Mouse (Mus musculus): ENCODE measurements at regions not wholly inside any gene's neighbourhood (a gene's known extent, or its start where the extent isn't known, plus 50 kb on each side); places are given as distances from the start of the nearest gene placed in this dataset.

- Histone ChIP-seq H3K27me3 (ENCODE audit: control insufficient read depth, insufficient read depth, low read length) (no peaks in the 10 kb centered on the region), H3K27ac (ENCODE audit: low read depth, low read length) (no peak overlapping the region), H3K36me3 (ENCODE audit: control insufficient read depth, insufficient read depth, low read length) (no peaks in the 10 kb centered on the region), H3K4me2 (ENCODE audit: low read depth, low read length, severe bottlenecking) (no peak overlapping the region), H3K4me1 (replicated peaks; ENCODE audit: control insufficient read depth, insufficient read depth, low read length) (no peaks in the 10 kb centered on the region), H3K9ac (ENCODE audit: low read length) (no peak overlapping the region), H3K9me3 (ENCODE audit: control insufficient read depth, low read length) (no peaks in the 10 kb centered on the region), H3K4me3 (ENCODE audit: low read depth, low read length) (no peak overlapping the region)
- 88% methylated on average over 1 of the region's 1 CpGs for WGBS
- DNase-seq (ENCODE audit: low spot score) (no peak), ATAC-seq (replicated peaks; ENCODE audit: low FRiP score) (no peak)
Observed at GRCm38 (mm10) chr3:134000595-134000994, 235.7 kb upstream of the Cxxc4 start.

- ATAC-seq (replicated peaks; ENCODE audit: low FRiP score) = peak; percentile 76; the same call in 1 of the 2 replicates
- H3K27ac ChIP-seq (ENCODE audit: low read depth, low read length) = no peak overlapping the region
Observed at GRCm38 (mm10) chr3:134014805-134015204, 221.5 kb upstream of the Cxxc4 start.

GRCm38 (mm10) chr3:134015412-134015811 lies 220.9 kb upstream of the Cxxc4 start:
- no peak overlapping the region for H3K27ac ChIP-seq (ENCODE audit: low read depth, low read length)
- 87% methylated on average over 3 of the region's 3 CpGs for WGBS
- ATAC-seq (replicated peaks; ENCODE audit: low FRiP score) (0 out of 2 replicates have a peak, but pooled peaks have one; percentile 10), DNase-seq (ENCODE audit: low spot score) (no peak)
- no peak overlapping the region for H3K4me2 ChIP-seq (ENCODE audit: low read depth, low read length, severe bottlenecking)
- no peaks in the 10 kb centered on the region for H3K36me3 ChIP-seq (ENCODE audit: control insufficient read depth, insufficient read depth, low read length)
- H3K9ac ChIP-seq (ENCODE audit: low read length) = no peak overlapping the region
- no peaks in the 10 kb centered on the region for H3K27me3 ChIP-seq (ENCODE audit: control insufficient read depth, insufficient read depth, low read length)
- H3K4me1 ChIP-seq (replicated peaks; ENCODE audit: control insufficient read depth, insufficient read depth, low read length) = no peaks in the 10 kb centered on the region
- no peak overlapping the region for H3K4me3 ChIP-seq (ENCODE audit: low read depth, low read length)
- no peaks in the 10 kb centered on the region for H3K9me3 ChIP-seq (ENCODE audit: control insufficient read depth, low read length)

More at GRCm38 (mm10) chr3:134014805-134015204, 221.5 kb upstream of the Cxxc4 start:
- Histone ChIP-seq H3K9ac (ENCODE audit: low read length) (no peak overlapping the region), H3K36me3 (ENCODE audit: control insufficient read depth, insufficient read depth, low read length) (no peaks in the 10 kb centered on the region), H3K9me3 (ENCODE audit: control insufficient read depth, low read length) (no peaks in the 10 kb centered on the region), H3K4me2 (ENCODE audit: low read depth, low read length, severe bottlenecking) (no peak overlapping the region), H3K4me3 (ENCODE audit: low read depth, low read length) (no peak overlapping the region), H3K4me1 (replicated peaks; ENCODE audit: control insufficient read depth, insufficient read depth, low read length) (no peaks in the 10 kb centered on the region), H3K27me3 (ENCODE audit: control insufficient read depth, insufficient read depth, low read length) (no peaks in the 10 kb centered on the region)
- WGBS = 53% methylated on average over 2 of the region's 2 CpGs
- peak; percentile 53 for DNase-seq (ENCODE audit: low spot score)

GRCm38 (mm10) chr3:134033862-134034261 lies 202.4 kb upstream of the Cxxc4 start:
- no peaks in the 10 kb centered on the region for H3K27me3 ChIP-seq (ENCODE audit: control insufficient read depth, insufficient read depth, low read length)
- no peaks in the 10 kb centered on the region for H3K4me1 ChIP-seq (replicated peaks; ENCODE audit: control insufficient read depth, insufficient read depth, low read length)
- H3K4me3 ChIP-seq (ENCODE audit: low read depth, low read length) = no peak overlapping the region
- H3K36me3 ChIP-seq (ENCODE audit: control insufficient read depth, insufficient read depth, low read length) = no peaks in the 10 kb centered on the region
- no peak overlapping the region for H3K4me2 ChIP-seq (ENCODE audit: low read depth, low read length, severe bottlenecking)
- no peak overlapping the region for H3K27ac ChIP-seq (ENCODE audit: low read depth, low read length)
- H3K9ac ChIP-seq (ENCODE audit: low read length) = no peak overlapping the region
- H3K9me3 ChIP-seq (ENCODE audit: control insufficient read depth, low read length) = no peaks in the 10 kb centered on the region
- ATAC-seq (replicated peaks; ENCODE audit: low FRiP score) = no peak
- WGBS = 90% methylated on average over 5 of the region's 5 CpGs
- no peak for DNase-seq (ENCODE audit: low spot score)

GRCm38 (mm10) chr3:134036310-134036934 lies 199.9 kb upstream of the Cxxc4 start:
- Histone ChIP-seq H3K4me3 (ENCODE audit: low read depth, low read length) (no peak overlapping the region), H3K27me3 (ENCODE audit: control insufficient read depth, insufficient read depth, low read length) (no peaks in the 10 kb centered on the region), H3K36me3 (ENCODE audit: control insufficient read depth, insufficient read depth, low read length) (no peaks in the 10 kb centered on the region), H3K27ac (ENCODE audit: low read depth, low read length) (no peak overlapping the region), H3K9me3 (ENCODE audit: control insufficient read depth, low read length) (no peaks in the 10 kb centered on the region), H3K4me1 (replicated peaks; ENCODE audit: control insufficient read depth, insufficient read depth, low read length) (no peaks in the 10 kb centered on the region), H3K9ac (ENCODE audit: low read length) (no peak overlapping the region), H3K4me2 (ENCODE audit: low read depth, low read length, severe bottlenecking) (no peak overlapping the region)
- WGBS = 91% methylated on average over 6 of the region's 6 CpGs
- DNase-seq (ENCODE audit: low spot score) (no peak), ATAC-seq (replicated peaks; ENCODE audit: low FRiP score) (no peak)

GRCm38 (mm10) chr3:134050649-134051048 lies 185.6 kb upstream of the Cxxc4 start:
- H3K27me3 ChIP-seq (ENCODE audit: control insufficient read depth, insufficient read depth, low read length) = no peaks in the 10 kb centered on the region
- H3K36me3 ChIP-seq (ENCODE audit: control insufficient read depth, insufficient read depth, low read length) = no peaks in the 10 kb centered on the region
- DNase-seq (ENCODE audit: low spot score) (no peak), ATAC-seq (replicated peaks; ENCODE audit: low FRiP score) (no peak)
- H3K4me3 ChIP-seq (ENCODE audit: low read depth, low read length) = no peak overlapping the region
- H3K4me2 ChIP-seq (ENCODE audit: low read depth, low read length, severe bottlenecking) = no peak overlapping the region
- H3K9ac ChIP-seq (ENCODE audit: low read length) = no peak overlapping the region
- no peaks in the 10 kb centered on the region for H3K9me3 ChIP-seq (ENCODE audit: control insufficient read depth, low read length)
- H3K4me1 ChIP-seq (replicated peaks; ENCODE audit: control insufficient read depth, insufficient read depth, low read length) = no peaks in the 10 kb centered on the region
- no peak overlapping the region for H3K27ac ChIP-seq (ENCODE audit: low read depth, low read length)

- Histone ChIP-seq H3K4me3 (ENCODE audit: low read depth, low read length) (no peak overlapping the region), H3K4me1 (replicated peaks; ENCODE audit: control insufficient read depth, insufficient read depth, low read length) (no peaks in the 10 kb centered on the region), H3K27ac (ENCODE audit: low read depth, low read length) (no peak overlapping the region), H3K36me3 (ENCODE audit: control insufficient read depth, insufficient read depth, low read length) (no peaks in the 10 kb centered on the region), H3K9ac (ENCODE audit: low read length) (no peak overlapping the region), H3K27me3 (ENCODE audit: control insufficient read depth, insufficient read depth, low read length) (no peaks in the 10 kb centered on the region), H3K4me2 (ENCODE audit: low read depth, low read length, severe bottlenecking) (no peak overlapping the region), H3K9me3 (ENCODE audit: control insufficient read depth, low read length) (no peaks in the 10 kb centered on the region)
- 92% methylated on average over 1 of the region's 1 CpGs for WGBS
- ATAC-seq (replicated peaks; ENCODE audit: low FRiP score) (no peak), DNase-seq (ENCODE audit: low spot score) (no peak)
Observed at GRCm38 (mm10) chr3:134082461-134082860, 153.8 kb upstream of the Cxxc4 start.

- Histone ChIP-seq H3K9me3 (ENCODE audit: control insufficient read depth, low read length) (no peaks in the 10 kb centered on the region), H3K4me1 (replicated peaks; ENCODE audit: control insufficient read depth, insufficient read depth, low read length) (peaks cover 5% of the 10 kb centered on the region; the same call in 1 of the 2 replicates), H3K4me3 (ENCODE audit: low read depth, low read length) (no peak overlapping the region), H3K27me3 (ENCODE audit: control insufficient read depth, insufficient read depth, low read length) (no peaks in the 10 kb centered on the region), H3K27ac (ENCODE audit: low read depth, low read length) (0 out of 2 replicates have a peak overlapping the region, but pooled peaks have one; percentile 18), H3K36me3 (ENCODE audit: control insufficient read depth, insufficient read depth, low read length) (no peaks in the 10 kb centered on the region), H3K9ac (ENCODE audit: low read length) (no peak overlapping the region), H3K4me2 (ENCODE audit: low read depth, low read length, severe bottlenecking) (no peak overlapping the region)
- WGBS = 61% methylated on average over 3 of the region's 3 CpGs
- DNase-seq (ENCODE audit: low spot score) (peak; percentile 79), ATAC-seq (replicated peaks; ENCODE audit: low FRiP score) (peak; percentile 91)
Observed at GRCm38 (mm10) chr3:134099471-134100125, 136.7 kb upstream of the Cxxc4 start.
